Mouse (Mus musculus) limb, embryonic 15.5 days (tissue): ENCODE results near the gene Npas3. TPM values are rescaled to one million over a fixed set of nuclear protein-coding genes. Genes with fewer than 3 reads are reported as not detected.

Experiments
- ATAC-seq: fragments of 200-750 bp; cut with Nextera tagmentation; 2 replicates; pipeline ENCODE4 v1.8.0; 2017; ENCODE audit warnings: low read depth, moderate TSS enrichment; ENCODE audit not compliant: insufficient number of reproducible peaks, low FRiP score, low TSS enrichment
- H3K27ac ChIP-seq: fragments of 300-500 bp; sonication (generic); 2 replicates; pipeline ENCODE4 v1.5.1; 2015; ENCODE audit warnings: moderate library complexity, mild to moderate bottlenecking, inconsistent platforms
- H3K27me3 ChIP-seq: fragments of 300-500 bp; sonication (generic); 2 replicates; pipeline ENCODE4 v1.6.1; 2015; ENCODE audit warnings: inconsistent platforms
- H3K36me3 ChIP-seq: fragments of 300-500 bp; sonication (generic); 2 replicates; pipeline ENCODE4 v1.6.1; 2015; ENCODE audit warnings: inconsistent platforms
- H3K4me1 ChIP-seq: fragments of 300-500 bp; sonication (generic); 2 replicates; pipeline ENCODE4 v1.6.1; 2015; ENCODE audit warnings: inconsistent platforms
- H3K4me2 ChIP-seq: fragments of 300-500 bp; sonication (generic); 2 replicates; pipeline ENCODE4 v1.6.1; 2015; ENCODE audit warnings: mild to moderate bottlenecking, inconsistent platforms
- H3K4me3 ChIP-seq: fragments of 300-500 bp; sonication (generic); 2 replicates; pipeline ENCODE4 v1.5.1; 2015; ENCODE audit warnings: mild to moderate bottlenecking, inconsistent platforms
- H3K9ac ChIP-seq: fragments of 300-500 bp; sonication (generic); 2 replicates; pipeline ENCODE4 v1.6.1; 2015; ENCODE audit warnings: inconsistent platforms
- H3K9me3 ChIP-seq: fragments of 300-500 bp; sonication (generic); 2 replicates; pipeline ENCODE4 v1.6.1; 2016; ENCODE audit warnings: inconsistent platforms
- WGBS: fragments of 180-500 bp; shearing (Covaris S2); methylation state at CpG from one replicate; pipeline ENCODE4 v1.1.7; 2015; 5-methylcytosine and 5-hydroxymethylcytosine counted together
- polyA plus RNA-seq: library from polyadenylated mRNA; unstranded; fragments of >200 nt; fragmentation: Nextera tagmentation; extraction: Ambion mirVana; gene quantifications from 2 replicates; pipeline ENCODE4 v1.2.1, GENCODE M21; 2015

Gene Npas3
- polyA plus RNA-seq, 1 experiment from 2014 or later: 4.2 TPM

DNA sequence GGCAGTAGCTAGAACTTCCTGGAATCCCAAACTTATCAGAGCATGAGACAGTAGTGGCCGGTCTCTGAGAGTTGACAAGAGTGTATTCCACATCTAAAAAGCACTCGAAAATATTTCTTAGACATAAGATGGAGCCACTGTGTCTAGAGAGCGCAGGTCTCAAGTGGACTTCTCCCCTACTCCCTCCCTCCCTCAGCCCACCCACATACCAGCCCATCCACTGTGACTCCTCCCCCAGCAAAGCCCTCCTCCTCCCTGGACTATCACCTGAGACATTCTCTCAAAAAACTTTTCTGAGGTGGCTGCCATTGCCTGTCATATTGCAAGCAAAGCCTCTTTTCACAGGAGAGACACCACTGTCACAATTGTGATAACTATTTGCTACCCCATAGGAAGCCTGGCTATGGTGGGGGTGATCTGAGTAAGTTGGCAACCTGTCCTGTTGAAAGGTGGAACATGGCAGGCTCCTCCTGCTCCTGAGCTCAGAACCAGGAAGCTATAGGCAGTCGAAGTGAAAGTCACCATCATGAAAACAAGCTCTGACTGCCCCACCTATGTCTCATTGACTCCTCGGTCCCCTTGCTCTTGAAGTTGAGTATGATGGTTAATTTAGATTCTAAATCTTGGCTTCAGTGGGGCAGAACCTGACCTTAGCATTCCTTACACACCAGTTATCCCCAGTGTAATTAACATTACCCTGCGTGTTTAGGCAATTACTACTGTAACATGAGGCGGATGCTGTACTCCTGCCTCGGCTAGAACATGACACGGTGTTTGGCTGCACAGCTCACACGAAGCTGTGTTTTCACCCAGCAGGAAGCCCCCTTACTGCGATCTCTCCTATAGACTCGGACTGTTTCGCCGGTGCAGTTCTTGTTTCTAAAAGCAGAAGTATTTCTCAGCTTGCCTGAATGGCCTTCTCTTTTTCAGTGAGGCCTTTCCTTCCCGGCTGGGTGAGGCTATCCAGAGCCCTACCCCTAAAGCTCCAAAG lies 751.5 kb downstream of the Npas3 start:
- 34% methylated on average over 15 of the region's 15 CpGs for WGBS
- Histone ChIP-seq H3K27ac (peak overlapping the region; percentile 33; the same call in 1 of the 2 replicates), H3K36me3 (no peaks in the 10 kb centered on the region), H3K4me3 (no peak overlapping the region), H3K4me1 (peaks cover 3% of the 10 kb centered on the region; the same call in 1 of the 2 replicates), H3K9me3 (no peaks in the 10 kb centered on the region), H3K4me2 (0 out of 2 replicates have a peak overlapping the region, but pooled peaks have one; percentile 10), H3K9ac (no peak overlapping the region), H3K27me3 (no peaks in the 10 kb centered on the region)
- no peak for ATAC-seq

DNA sequence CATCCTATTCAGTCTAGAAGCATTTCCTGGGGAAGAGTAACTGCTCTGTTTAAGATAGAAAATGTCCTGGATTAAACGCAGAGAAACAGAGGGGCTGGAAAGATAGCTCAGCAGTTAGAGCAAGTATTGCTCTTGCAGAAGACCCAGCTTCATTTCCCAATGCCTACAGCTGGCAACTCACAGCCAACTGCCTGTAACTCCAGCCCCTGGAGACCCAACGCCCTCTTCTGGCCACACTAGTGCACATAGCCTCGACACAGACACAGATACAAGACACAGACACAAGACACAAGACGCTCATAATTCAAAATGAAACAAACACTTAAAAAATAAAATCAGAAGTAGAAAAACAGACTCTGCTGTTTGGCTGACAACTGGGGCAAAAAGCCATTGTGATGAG lies 754.0 kb downstream of the Npas3 start:
- no peak for ATAC-seq
- WGBS: 69% methylated on average over 4 of the region's 4 CpGs
- no peak overlapping the region for H3K27ac ChIP-seq
- H3K4me3 ChIP-seq: no peak overlapping the region
- H3K27me3 ChIP-seq: no peaks in the 10 kb centered on the region
- H3K9ac ChIP-seq: no peak overlapping the region
- H3K9me3 ChIP-seq: no peaks in the 10 kb centered on the region
- no peaks in the 10 kb centered on the region for H3K36me3 ChIP-seq
- H3K4me2 ChIP-seq: no peak overlapping the region
- H3K4me1 ChIP-seq: no peaks in the 10 kb centered on the region

DNA sequence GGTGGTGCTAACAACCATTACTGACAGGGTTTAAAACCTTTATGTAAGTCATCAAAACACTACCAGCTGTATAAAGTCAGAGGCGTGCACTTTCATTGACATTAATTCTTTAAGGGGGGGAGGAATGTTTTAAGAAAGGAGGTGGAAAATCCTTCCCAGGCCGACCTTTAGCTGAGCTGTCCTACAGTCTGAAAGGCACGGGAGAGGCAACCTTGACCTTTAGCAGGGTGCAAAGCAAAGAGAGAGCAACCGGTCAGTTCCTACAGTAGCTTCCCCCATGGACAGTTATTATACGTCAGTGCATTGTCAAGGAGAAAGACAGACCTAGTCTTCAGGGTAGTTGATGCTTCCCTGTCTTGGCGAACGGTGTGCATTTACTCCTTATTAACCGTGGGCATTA lies 756.1 kb downstream of the Npas3 start:
- no peaks in the 10 kb centered on the region for H3K9me3 ChIP-seq
- H3K4me1 ChIP-seq: no peaks in the 10 kb centered on the region
- H3K4me3 ChIP-seq: no peak overlapping the region
- no peak overlapping the region for H3K4me2 ChIP-seq
- no peak for ATAC-seq
- no peaks in the 10 kb centered on the region for H3K36me3 ChIP-seq
- no peak overlapping the region for H3K9ac ChIP-seq
- no peak overlapping the region for H3K27ac ChIP-seq
- WGBS: 42% methylated on average over 8 of the region's 8 CpGs
- H3K27me3 ChIP-seq: no peaks in the 10 kb centered on the region

DNA sequence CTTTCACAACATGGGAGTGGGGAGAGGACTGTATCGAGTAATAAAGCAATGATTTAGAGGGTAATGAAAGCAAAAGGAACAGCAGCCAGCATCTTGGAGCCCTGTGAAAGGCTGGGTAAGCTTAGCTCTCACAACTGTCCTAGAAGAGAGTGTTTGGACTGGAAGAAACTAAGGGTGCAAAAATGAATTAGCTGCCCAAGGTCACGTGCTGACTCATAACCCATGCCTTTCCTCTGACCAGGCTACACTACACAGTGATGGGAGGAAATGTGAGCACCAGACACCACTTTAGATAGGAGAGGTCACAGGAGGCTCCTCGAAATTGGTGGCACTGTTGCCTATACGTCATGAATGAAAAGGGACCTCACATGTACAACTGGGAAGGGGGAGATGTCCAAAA lies 757.1 kb downstream of the Npas3 start:
- Histone ChIP-seq H3K27ac (no peak overlapping the region), H3K9ac (no peak overlapping the region), H3K9me3 (no peaks in the 10 kb centered on the region), H3K4me1 (no peaks in the 10 kb centered on the region), H3K27me3 (no peaks in the 10 kb centered on the region), H3K4me2 (no peak overlapping the region), H3K36me3 (no peaks in the 10 kb centered on the region), H3K4me3 (no peak overlapping the region)
- WGBS: 70% methylated on average over 4 of the region's 4 CpGs
- no peak for ATAC-seq

DNA sequence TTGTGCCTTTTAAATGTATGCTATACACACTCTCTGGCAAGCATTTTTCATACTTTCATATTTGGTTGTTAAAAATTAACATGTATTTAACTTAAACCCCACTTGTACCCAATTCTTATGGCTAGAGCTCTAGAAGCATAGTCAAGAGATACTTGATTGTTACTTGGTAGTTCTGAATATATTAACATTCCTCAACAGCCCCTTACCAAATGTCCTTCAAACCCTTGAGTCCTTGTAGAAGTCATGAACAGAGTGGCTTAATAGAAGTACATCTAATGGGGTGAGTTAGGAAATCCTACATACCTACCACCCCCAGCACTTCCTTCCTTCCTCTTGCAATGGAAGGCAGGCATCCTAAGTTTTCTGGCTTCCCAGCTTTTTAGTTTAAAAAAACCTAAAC lies 766.8 kb downstream of the Npas3 start:
- no peaks in the 10 kb centered on the region for H3K4me1 ChIP-seq
- no peak for ATAC-seq
- H3K4me3 ChIP-seq: no peak overlapping the region
- no peaks in the 10 kb centered on the region for H3K27me3 ChIP-seq
- no peak overlapping the region for H3K27ac ChIP-seq
- no peak overlapping the region for H3K9ac ChIP-seq
- H3K36me3 ChIP-seq: no peaks in the 10 kb centered on the region
- H3K9me3 ChIP-seq: no peaks in the 10 kb centered on the region
- no peak overlapping the region for H3K4me2 ChIP-seq

DNA sequence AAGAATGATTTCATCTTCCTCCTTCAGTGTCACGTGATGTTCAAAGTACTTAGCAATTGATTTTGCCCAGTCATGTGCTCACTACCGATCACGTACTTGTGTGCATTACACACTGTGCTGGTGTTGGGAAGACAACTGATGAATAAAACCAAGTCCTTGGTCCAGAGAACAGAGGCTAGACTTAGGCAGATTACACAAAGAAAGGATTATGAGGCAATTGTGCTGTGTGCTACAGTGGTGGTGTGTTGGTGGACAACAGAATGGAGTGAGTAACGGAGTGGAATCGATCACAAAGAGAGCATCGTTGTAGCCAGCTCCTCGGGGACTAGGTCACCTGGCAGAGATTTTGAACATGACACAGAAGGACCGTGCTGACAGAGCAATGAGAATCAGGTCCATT lies 769.5 kb downstream of the Npas3 start:
- Histone ChIP-seq H3K9me3 (no peaks in the 10 kb centered on the region), H3K36me3 (no peaks in the 10 kb centered on the region), H3K27ac (no peak overlapping the region), H3K4me1 (peaks cover 3% of the 10 kb centered on the region; the same call in 1 of the 2 replicates), H3K27me3 (no peaks in the 10 kb centered on the region), H3K9ac (no peak overlapping the region), H3K4me2 (no peak overlapping the region), H3K4me3 (no peak overlapping the region)
- 87% methylated on average over 8 of the region's 8 CpGs for WGBS
- no peak for ATAC-seq

DNA sequence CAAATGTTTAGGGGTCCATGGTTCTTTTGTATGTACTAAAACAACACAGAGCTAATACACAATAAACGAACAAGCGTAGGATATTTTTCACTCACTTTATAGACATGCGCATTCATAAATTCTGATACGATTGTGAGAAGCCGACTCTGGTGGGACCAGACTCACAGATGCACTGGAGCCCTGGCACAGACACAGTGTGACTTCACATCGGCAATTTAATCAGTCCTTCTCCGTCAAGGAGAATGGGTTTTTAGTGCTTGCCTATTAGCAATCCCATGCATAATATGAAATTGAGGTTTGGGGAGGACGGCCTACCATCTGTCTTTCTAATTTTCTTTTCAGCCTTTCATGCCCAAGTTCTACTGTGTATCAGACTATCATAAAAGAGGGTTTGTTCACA lies 771.5 kb downstream of the Npas3 start:
- H3K9ac ChIP-seq: no peak overlapping the region
- 90% methylated on average over 8 of the region's 8 CpGs for WGBS
- H3K4me1 ChIP-seq: peaks cover 3% of the 10 kb centered on the region; the same call in 1 of the 2 replicates
- ATAC-seq: no peak
- H3K9me3 ChIP-seq: no peaks in the 10 kb centered on the region
- H3K27me3 ChIP-seq: no peaks in the 10 kb centered on the region
- H3K36me3 ChIP-seq: no peaks in the 10 kb centered on the region
- no peak overlapping the region for H3K4me3 ChIP-seq
- H3K27ac ChIP-seq: no peak overlapping the region
- H3K4me2 ChIP-seq: no peak overlapping the region

DNA sequence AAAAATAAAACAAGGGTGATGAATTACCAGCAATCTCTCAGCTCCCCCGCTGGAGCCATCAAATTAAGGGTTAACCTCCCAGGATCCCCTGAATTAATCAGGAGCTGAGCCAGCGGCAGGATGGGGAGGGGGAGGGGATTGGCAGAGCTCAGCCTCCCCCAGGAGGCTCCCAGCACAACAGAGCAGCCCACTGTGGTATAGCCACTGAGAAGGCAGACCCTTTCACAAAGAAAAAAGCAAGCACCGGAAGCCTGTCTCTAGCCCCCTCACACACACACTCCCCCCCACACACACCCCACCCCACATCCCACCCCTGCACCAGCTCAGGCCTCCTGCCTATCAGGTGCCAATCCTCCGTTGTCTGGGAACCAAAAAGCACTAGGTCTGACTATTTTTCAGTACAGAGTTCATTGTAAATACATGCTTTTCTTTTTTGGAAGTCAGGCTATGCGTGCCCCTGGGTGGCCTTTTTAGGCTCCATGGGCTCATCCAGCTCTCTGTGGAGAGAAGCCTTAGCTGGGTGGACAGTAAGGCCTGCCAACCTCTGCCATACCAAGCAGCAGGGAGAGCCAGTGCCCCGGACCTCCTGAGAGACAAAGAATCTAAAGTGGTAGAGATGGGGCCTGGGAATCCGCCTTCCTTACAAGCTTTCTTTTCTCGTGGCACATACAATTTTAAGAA lies 786.3 kb downstream of the Npas3 start:
- Histone ChIP-seq H3K27ac (no peak overlapping the region), H3K9ac (no peak overlapping the region), H3K9me3 (no peaks in the 10 kb centered on the region), H3K27me3 (no peaks in the 10 kb centered on the region), H3K4me2 (no peak overlapping the region), H3K4me3 (no peak overlapping the region), H3K36me3 (no peaks in the 10 kb centered on the region), H3K4me1 (peaks cover 8% of the 10 kb centered on the region)
- ATAC-seq: no peak
- 33% methylated on average over 8 of the region's 8 CpGs for WGBS

DNA sequence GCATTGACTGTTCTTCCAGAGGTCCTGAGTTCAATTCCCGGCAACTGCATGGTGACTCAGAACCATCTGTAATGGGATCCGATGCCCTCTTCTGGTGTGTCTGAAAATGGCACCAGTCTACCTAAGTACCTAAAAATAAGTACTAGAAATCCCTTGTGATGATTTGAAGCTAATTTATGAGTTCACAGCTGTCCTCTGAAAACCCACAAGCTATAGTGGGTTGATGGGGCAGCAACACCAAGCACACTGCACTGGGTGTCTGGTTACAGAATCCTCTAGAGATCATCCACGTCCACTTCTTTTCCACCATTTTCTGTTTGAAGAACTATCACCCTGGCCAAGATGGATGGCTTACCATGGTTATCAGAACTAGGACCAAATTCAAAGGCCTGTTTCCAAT lies 789.1 kb downstream of the Npas3 start:
- Histone ChIP-seq H3K4me1 (peaks cover 8% of the 10 kb centered on the region), H3K9me3 (no peaks in the 10 kb centered on the region), H3K27ac (no peak overlapping the region), H3K4me2 (no peak overlapping the region), H3K9ac (no peak overlapping the region), H3K4me3 (no peak overlapping the region), H3K27me3 (no peaks in the 10 kb centered on the region), H3K36me3 (no peaks in the 10 kb centered on the region)
- no peak for ATAC-seq
- 90% methylated on average over 3 of the region's 3 CpGs for WGBS

DNA sequence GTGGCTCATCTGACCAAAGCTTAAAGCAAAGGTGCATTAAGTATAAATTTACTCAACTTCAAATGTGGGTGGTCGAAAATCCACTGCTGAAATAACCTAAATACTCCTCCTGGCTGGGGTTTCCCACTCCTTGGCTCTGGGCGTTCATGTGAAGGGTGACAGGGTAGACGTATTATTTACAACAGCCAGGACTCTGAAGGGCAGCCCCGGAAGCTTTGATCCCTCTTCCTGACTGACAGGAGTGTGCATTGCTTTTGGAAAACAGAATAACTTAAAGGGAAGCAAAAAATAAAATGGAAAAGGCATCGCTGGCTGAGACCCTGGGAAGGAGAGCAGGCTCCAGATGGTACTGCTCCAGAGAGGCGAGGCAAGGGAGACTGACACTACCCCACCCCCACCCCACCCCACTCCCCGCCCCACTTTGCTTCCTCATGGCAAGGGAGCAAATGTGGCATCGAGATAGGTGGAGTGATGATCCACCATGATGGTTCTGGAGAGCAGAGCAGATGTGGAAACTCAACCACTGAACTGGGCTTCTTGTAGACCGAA lies 794.6 kb downstream of the Npas3 start:
- WGBS: 43% methylated on average over 9 of the region's 9 CpGs
- no peak overlapping the region for H3K4me3 ChIP-seq
- no peaks in the 10 kb centered on the region for H3K36me3 ChIP-seq
- ATAC-seq: no peak
- H3K4me2 ChIP-seq: no peak overlapping the region
- H3K4me1 ChIP-seq: 0 out of 2 replicates have a peak, but pooled peaks cover 2% of the 10 kb centered on the region
- no peak overlapping the region for H3K9ac ChIP-seq
- no peak overlapping the region for H3K27ac ChIP-seq
- no peaks in the 10 kb centered on the region for H3K27me3 ChIP-seq
- no peaks in the 10 kb centered on the region for H3K9me3 ChIP-seq

DNA sequence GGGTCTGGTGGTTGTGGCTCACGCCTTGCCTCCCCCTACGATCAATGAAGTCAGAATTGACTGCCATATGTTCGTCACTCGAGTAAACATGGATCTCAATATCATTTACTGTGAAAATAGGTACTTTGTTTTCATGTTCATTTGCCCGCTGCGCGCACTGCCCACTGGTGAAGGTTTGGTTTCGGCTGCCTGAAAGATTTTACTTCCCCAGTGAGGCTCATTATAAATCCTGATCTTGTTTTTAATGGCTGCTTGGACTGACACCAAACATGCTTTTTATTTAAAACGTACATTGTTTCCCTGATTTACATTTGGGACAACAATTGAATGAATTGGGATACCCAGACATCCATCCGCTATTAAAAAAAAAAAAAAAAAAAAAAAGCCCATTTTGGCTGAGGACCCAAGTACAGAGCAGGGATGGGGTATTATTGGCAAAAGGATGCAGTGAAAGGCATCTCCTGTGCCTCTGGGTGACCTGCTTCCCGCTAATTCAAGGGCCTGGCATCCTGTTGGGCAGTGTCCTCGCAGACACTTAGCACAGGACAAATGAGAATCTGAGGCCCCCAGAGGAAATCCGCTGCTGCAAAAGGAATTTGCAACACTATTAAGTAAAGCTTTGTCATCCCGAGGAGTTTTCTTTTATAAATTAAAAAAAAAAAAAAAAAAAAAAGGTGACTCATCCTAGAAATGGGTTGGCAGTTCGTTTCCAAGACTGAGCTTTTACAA lies 796.3 kb downstream of the Npas3 start:
- ATAC-seq: no peak
- 70% methylated on average over 15 of the region's 15 CpGs for WGBS
- Histone ChIP-seq H3K4me2 (no peak overlapping the region), H3K9ac (no peak overlapping the region), H3K9me3 (no peaks in the 10 kb centered on the region), H3K4me3 (no peak overlapping the region), H3K27ac (no peak overlapping the region), H3K36me3 (no peaks in the 10 kb centered on the region), H3K4me1 (0 out of 2 replicates have a peak, but pooled peaks cover 2% of the 10 kb centered on the region), H3K27me3 (no peaks in the 10 kb centered on the region)
